Mouse (Mus musculus) left cerebral cortex, postnatal 10 days (tissue): ENCODE data around the gene Gm28729. TPM values are rescaled to one million over a fixed set of nuclear protein-coding genes. Genes with fewer than 3 reads are reported as not detected.

ENCODE experiments used
- DNase-seq, 2 experiments: peaks; one replicate each; pipeline ENCODE4 v3.0.0; 2021 to 2022; ENCODE audit warnings: low spot score in 2 of 2, mixed read lengths in 1 of 2; ENCODE audit errors: extremely low spot score in 1 of 2
- intact Hi-C: fragments of 180-260 bp; cut with DNase I; formaldehyde crosslinking; loops from one replicate; pipeline ENCODE4 v1.15.1; 2025
- total RNA-seq, 2 experiments: library from RNA; stranded (reverse); gene quantifications; 2 replicates each; pipeline ENCODE4 v1.2.3; 2021

Gene Gm28729
- total RNA-seq, 2 experiments from 2014 or later: not detected

DNA sequence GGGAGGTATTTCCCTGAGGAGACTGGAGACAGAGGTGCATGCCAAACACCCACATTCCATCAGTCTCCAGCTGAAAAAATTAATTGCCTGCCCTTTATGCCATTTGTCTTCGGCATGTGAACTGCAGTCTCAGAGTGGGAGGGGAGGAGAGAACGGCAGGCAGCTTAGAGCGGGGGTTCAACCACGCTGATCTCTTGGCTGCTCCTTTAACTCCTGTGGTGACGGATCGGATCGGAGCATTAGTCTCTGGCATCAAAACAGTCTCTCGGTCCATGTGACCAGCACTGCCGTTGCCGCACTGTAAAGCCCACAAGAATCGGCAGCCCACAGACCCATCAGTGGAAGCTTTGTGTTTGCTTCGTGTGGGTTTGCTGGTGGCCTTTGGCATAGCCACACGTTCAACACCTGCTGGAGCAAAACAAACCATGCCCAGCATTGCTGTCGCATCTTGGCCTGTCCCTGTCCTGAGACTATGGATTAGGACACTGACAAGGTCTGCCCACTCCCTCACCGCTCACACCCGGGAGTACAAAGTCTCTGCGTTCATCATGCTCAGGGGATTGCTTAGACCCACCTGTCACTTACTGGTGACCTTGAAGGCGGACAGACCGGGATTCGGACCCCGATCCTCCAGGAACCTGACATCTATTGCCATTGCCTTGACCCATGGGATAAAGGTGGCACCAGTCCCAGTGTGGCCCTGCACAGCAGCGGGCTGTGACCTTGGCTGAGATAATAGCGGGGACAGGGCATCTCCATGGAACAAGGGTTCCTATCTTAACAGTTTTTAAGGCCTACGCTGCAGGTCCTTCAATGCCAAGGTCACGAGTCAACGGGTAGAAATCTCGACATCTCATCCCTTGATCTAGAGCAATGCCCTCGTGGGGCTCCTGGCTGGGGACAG, 87.9 kb downstream of the Gm28729 start:
- peak in 1 of 2 experiments; percentile 44 for DNase-seq
- intact Hi-C loops: loop anchor here (5.0 kb wide), 1 partner anchor 85 kb away; no protein-coding TSS in a partner anchor

Other genes starting within 250 kb of the Gm28729 start
- gene Atp1b3, start 160.8 kb downstream of the Gm28729 start, total RNA-seq: 10 to 100 TPM; 90.9 to 96.4 TPM
- 10 to 100 TPM; 52.9 to 53.1 TPM for gene Rnf7, start 46.6 kb downstream of the Gm28729 start, total RNA-seq
- gene Rasa2, start 106.4 kb upstream of the Gm28729 start, total RNA-seq: 10 to 100 TPM; 26.4 to 29.1 TPM
- gene Zbtb38, start 227.6 kb upstream of the Gm28729 start, total RNA-seq: 10 to 100 TPM; 44.6 to 47.5 TPM